Mouse (Mus musculus): Measurements from ENCODE around the gene Dnajc11. TPM values are rescaled to one million over a fixed set of nuclear protein-coding genes. Genes with fewer than 3 reads are reported as not detected.
A peak's percentile ranks its signal among the peaks of the same experiment; 100 is the strongest.

Gene Dnajc11
- polyA plus RNA-seq, 1 experiment from 2014 or later, result 84.3 TPM

- no peak for ATAC-seq (ENCODE audit: low FRiP score)
- H3K4me1 ChIP-seq (replicated peaks), result peaks cover 26% of the 10 kb centered on the region
- under 1% methylated on average over 61 of the region's 61 CpGs for WGBS
- no peaks in the 10 kb centered on the region for H3K9me3 ChIP-seq
- peak overlapping the region; percentile 82; the same call in 1 of the 2 replicates for H3K27ac ChIP-seq
- H3K36me3 ChIP-seq, result peaks cover 24% of the 10 kb centered on the region
- H3K4me2 ChIP-seq, result peak overlapping the region; percentile 93
- peak overlapping the region; percentile 92 for H3K4me3 ChIP-seq
- H3K9ac ChIP-seq, result peak overlapping the region; percentile 89
- no peaks in the 10 kb centered on the region for H3K27me3 ChIP-seq
Measured at GRCm38 (mm10) chr4:151994228-151995171, 61.0 kb downstream of the Dnajc11 start.

GRCm38 (mm10) chr4:151995371-151996172 is 62.1 kb downstream of the Dnajc11 start:
- peak overlapping the region; percentile 89 for H3K9ac ChIP-seq
- under 1% methylated on average over 95 of the region's 111 CpGs for WGBS
- peak overlapping the region; percentile 92 for H3K4me3 ChIP-seq
- ATAC-seq (ENCODE audit: low FRiP score), result peak; percentile 68
- peak overlapping the region; percentile 82 for H3K27ac ChIP-seq
- H3K4me1 ChIP-seq (replicated peaks), result peaks cover 26% of the 10 kb centered on the region
- peaks cover 20% of the 10 kb centered on the region for H3K36me3 ChIP-seq
- peak overlapping the region; percentile 93 for H3K4me2 ChIP-seq
- H3K9me3 ChIP-seq, result no peaks in the 10 kb centered on the region
- no peaks in the 10 kb centered on the region for H3K27me3 ChIP-seq

- peak within 1 kb of the TSS; percentile 89 for H3K9ac ChIP-seq
- ATAC-seq (ENCODE audit: low FRiP score), result peak; percentile 96
- WGBS, result under 1% methylated on average over 81 of the region's 94 CpGs
- H3K4me3 ChIP-seq, result peak within 1 kb of the TSS; percentile 92
- peak within 1 kb of the TSS; percentile 93 for H3K4me2 ChIP-seq
- peak within 1 kb of the TSS; percentile 91 for H3K27ac ChIP-seq
- H3K36me3 ChIP-seq, result peaks cover 12% of the 10 kb centered on the region
- H3K27me3 ChIP-seq, result no peaks in the 10 kb centered on the region
- no peaks in the 10 kb centered on the region for H3K9me3 ChIP-seq
- H3K4me1 ChIP-seq (replicated peaks), result peaks cover 26% of the 10 kb centered on the region
Measured at GRCm38 (mm10) chr4:151996173-151996950, 62.9 kb downstream of the Dnajc11 start, which contains the start of gene Phf13. TSS of gene Phf13 (minus strand) at chr4:151996258.

GRCm38 (mm10) chr4:151996951-151997222 is 63.4 kb downstream of the Dnajc11 start:
- H3K4me3 ChIP-seq, result peak overlapping the region; percentile 92
- peaks cover 26% of the 10 kb centered on the region for H3K4me1 ChIP-seq (replicated peaks)
- 8% methylated on average over 13 of the region's 13 CpGs for WGBS
- peak overlapping the region; percentile 91 for H3K27ac ChIP-seq
- peak overlapping the region; percentile 89 for H3K9ac ChIP-seq
- peaks cover 7% of the 10 kb centered on the region for H3K36me3 ChIP-seq
- no peaks in the 10 kb centered on the region for H3K9me3 ChIP-seq
- no peaks in the 10 kb centered on the region for H3K27me3 ChIP-seq
- no peak for ATAC-seq (ENCODE audit: low FRiP score)
- H3K4me2 ChIP-seq, result peak overlapping the region; percentile 58

- Histone ChIP-seq H3K4me1 (replicated peaks) (peaks cover 26% of the 10 kb centered on the region), H3K27me3 (no peaks in the 10 kb centered on the region), H3K4me2 (peak overlapping the region; percentile 58), H3K9ac (peak overlapping the region; percentile 89), H3K36me3 (no peaks in the 10 kb centered on the region), H3K4me3 (no peak overlapping the region; the same call in 1 of the 2 replicates), H3K27ac (no peak overlapping the region), H3K9me3 (no peaks in the 10 kb centered on the region)
- 83% methylated on average over 3 of the region's 3 CpGs for WGBS
- ATAC-seq (ENCODE audit: low FRiP score), result no peak
Measured at GRCm38 (mm10) chr4:151997701-151998100, 64.2 kb downstream of the Dnajc11 start.

GRCm38 (mm10) chr4:151999481-151999880 is 66.0 kb downstream of the Dnajc11 start:
- H3K4me3 ChIP-seq, result no peak overlapping the region
- ATAC-seq (ENCODE audit: low FRiP score), result no peak
- no peaks in the 10 kb centered on the region for H3K36me3 ChIP-seq
- 58% methylated on average over 3 of the region's 3 CpGs for WGBS
- no peak overlapping the region for H3K9ac ChIP-seq
- no peak overlapping the region for H3K4me2 ChIP-seq
- H3K4me1 ChIP-seq (replicated peaks), result peaks cover 13% of the 10 kb centered on the region
- H3K27me3 ChIP-seq, result no peaks in the 10 kb centered on the region
- H3K9me3 ChIP-seq, result no peaks in the 10 kb centered on the region
- no peak overlapping the region for H3K27ac ChIP-seq

GRCm38 (mm10) chr4:152000906-152001305 is 67.4 kb downstream of the Dnajc11 start:
- Histone ChIP-seq H3K27ac (no peak overlapping the region), H3K36me3 (no peaks in the 10 kb centered on the region), H3K9ac (no peak overlapping the region), H3K4me3 (no peak overlapping the region), H3K27me3 (no peaks in the 10 kb centered on the region), H3K9me3 (no peaks in the 10 kb centered on the region), H3K4me1 (replicated peaks) (peaks cover 9% of the 10 kb centered on the region), H3K4me2 (no peak overlapping the region)
- 70% methylated on average over 4 of the region's 4 CpGs for WGBS
- no peak for ATAC-seq (ENCODE audit: low FRiP score)

- H3K4me1 ChIP-seq (replicated peaks), result peaks cover 9% of the 10 kb centered on the region
- ATAC-seq (ENCODE audit: low FRiP score), result no peak
- WGBS, result 62% methylated on average over 4 of the region's 4 CpGs
- H3K27ac ChIP-seq, result no peak overlapping the region
- H3K9me3 ChIP-seq, result no peaks in the 10 kb centered on the region
- H3K4me2 ChIP-seq, result no peak overlapping the region
- H3K36me3 ChIP-seq, result no peaks in the 10 kb centered on the region
- H3K27me3 ChIP-seq, result peaks cover 2% of the 10 kb centered on the region
- H3K9ac ChIP-seq, result no peak overlapping the region
- no peak overlapping the region for H3K4me3 ChIP-seq
Measured at GRCm38 (mm10) chr4:152001335-152001734, 67.8 kb downstream of the Dnajc11 start.

- Histone ChIP-seq H3K9ac (no peak overlapping the region), H3K4me1 (replicated peaks) (peaks cover 10% of the 10 kb centered on the region), H3K4me2 (no peak overlapping the region), H3K27ac (no peak overlapping the region), H3K36me3 (no peaks in the 10 kb centered on the region), H3K4me3 (no peak overlapping the region), H3K27me3 (peaks cover 9% of the 10 kb centered on the region), H3K9me3 (no peaks in the 10 kb centered on the region)
- no peak for ATAC-seq (ENCODE audit: low FRiP score)
- 91% methylated on average over 3 of the region's 3 CpGs for WGBS
Measured at GRCm38 (mm10) chr4:152002063-152002462, 68.6 kb downstream of the Dnajc11 start.

GRCm38 (mm10) chr4:152006137-152006536 is 72.6 kb downstream of the Dnajc11 start:
- Histone ChIP-seq H3K4me1 (replicated peaks) (peaks cover 42% of the 10 kb centered on the region), H3K9ac (no peak overlapping the region), H3K27ac (no peak overlapping the region), H3K4me3 (no peak overlapping the region), H3K27me3 (peaks cover 38% of the 10 kb centered on the region), H3K9me3 (no peaks in the 10 kb centered on the region), H3K36me3 (no peaks in the 10 kb centered on the region), H3K4me2 (no peak overlapping the region)
- WGBS, result 83% methylated on average over 6 of the region's 6 CpGs
- no peak for ATAC-seq (ENCODE audit: low FRiP score)

GRCm38 (mm10) chr4:152006812-152007211 is 73.3 kb downstream of the Dnajc11 start:
- ATAC-seq (ENCODE audit: low FRiP score), result no peak
- Histone ChIP-seq H3K27ac (no peak overlapping the region), H3K9ac (no peak overlapping the region), H3K36me3 (no peaks in the 10 kb centered on the region), H3K4me2 (no peak overlapping the region), H3K27me3 (peaks cover 45% of the 10 kb centered on the region), H3K9me3 (no peaks in the 10 kb centered on the region), H3K4me3 (no peak overlapping the region), H3K4me1 (replicated peaks) (peaks cover 49% of the 10 kb centered on the region)
- 9% methylated on average over 3 of the region's 3 CpGs for WGBS
